Comparison of ENCODE assay signal across 20 mouse cellular contexts in genomic region chr2:35161846-35162488, GRCm38 (mm10). TPM values are rescaled to one million over a fixed set of nuclear protein-coding genes. Genes with fewer than 3 reads are reported as not detected.
DNase-seq lines count a peak whose midpoint lies in the region; ATAC-seq and TF ChIP-seq lines count a peak whose summit lies in the region.
"Had no signal": no experiment of that assay in that cellular context is flagged by ENCODE, and none has a peak within 500 bp of the region (broad histone marks: within the 10 kb centered on the region; RNA-seq: fewer than 3 reads in every experiment).

No protein-coding gene starts in this region.

- no peak overlapping the region for H3K4me3 ChIP-seq in heart, embryonic 12.5 days
- no peak overlapping the region for H3K4me3 ChIP-seq in liver, embryonic 15.5 days (replicated peaks)
- no peak overlapping the region for H3K4me3 ChIP-seq in liver, embryonic 11.5 days (ENCODE audit: low read depth, low read length)
- no peak overlapping the region for H3K4me3 ChIP-seq in bone marrow macrophage, adult 2 months (ENCODE audit: insufficient read depth, low read length)
- H3K4me3 ChIP-seq in macrophage (ENCODE audit: inconsistent target), result no peak overlapping the region
- H3K4me3 ChIP-seq: forebrain, embryonic 13.5 days; midbrain, embryonic 13.5 days had no signal

- H3K4me2 ChIP-seq in heart, embryonic 12.5 days, result no peak overlapping the region
- no peak overlapping the region for H3K4me2 ChIP-seq in liver, embryonic 15.5 days
- H3K4me2 ChIP-seq in liver, embryonic 11.5 days, result no peak overlapping the region
- H3K4me2 ChIP-seq: forebrain, embryonic 13.5 days; hindbrain, embryonic 14.5 days; midbrain, embryonic 13.5 days had no signal

- no peak for TF ChIP-seq CTCF in bone marrow macrophage, adult 2 months (IDR thresholded peaks at IDR 0.05; ENCODE audit: low read depth, low read length)

- no peak overlapping the region for H3K27ac ChIP-seq in heart, embryonic 12.5 days (ENCODE audit: poor library complexity, severe bottlenecking)
- 0 out of 2 replicates have a peak overlapping the region, but pooled peaks have one; percentile 1 for H3K27ac ChIP-seq in liver, embryonic 15.5 days (replicated peaks)
- no peak overlapping the region for H3K27ac ChIP-seq in liver, embryonic 11.5 days (ENCODE audit: low read depth, low read length)
- peak overlapping the region; percentile 16; the same call in 1 of the 2 replicates for H3K27ac ChIP-seq in bone marrow macrophage, adult 2 months (ENCODE audit: insufficient read depth, low read depth, low read length)
- peak overlapping the region; percentile 41 for H3K27ac ChIP-seq in macrophage
- H3K27ac ChIP-seq: forebrain, embryonic 13.5 days; hindbrain, embryonic 14.5 days; liver, embryonic 14.5 days; midbrain, embryonic 13.5 days had no signal

- ATAC-seq in heart, embryonic 12.5 days (ENCODE audit: insufficient number of reproducible peaks, low FRiP score), result no peak
- no peak for ATAC-seq in liver, embryonic 15.5 days (ENCODE audit: insufficient read depth)
- ATAC-seq in liver, embryonic 11.5 days (replicated peaks; ENCODE audit: low FRiP score), result no peak
- ATAC-seq: forebrain, embryonic 13.5 days; inflammation-experienced regulatory T-cells, adult 6 months; midbrain, embryonic 13.5 days had no signal

- DNase-seq in heart, adult 8-10 months (ENCODE audit: low spot score), result peak; percentile 25
- no peak for DNase-seq in liver, embryonic 11.5 days (ENCODE audit: low spot score)
- no peak for DNase-seq in neural tube, embryonic 10.5 days (ENCODE audit: extremely low spot score, low spot score)
- DNase-seq: adrenal gland, adult 2 months; cerebellum, adult 11-12 months; cerebellum, postnatal 10 days; embryo, embryonic 11 days; kidney, postnatal 36 days; layer of hippocampus, postnatal 36 days; lung, postnatal 10 days; thymus, postnatal 14 days had no signal

- H3K27me3 ChIP-seq in heart, embryonic 12.5 days (replicated peaks), result no peaks in the 10 kb centered on the region
- no peaks in the 10 kb centered on the region for H3K27me3 ChIP-seq in liver, embryonic 15.5 days
- no peaks in the 10 kb centered on the region for H3K27me3 ChIP-seq in liver, embryonic 11.5 days (replicated peaks; ENCODE audit: control insufficient read depth, insufficient read depth, low read length)
- H3K27me3 ChIP-seq: forebrain, embryonic 13.5 days; midbrain, embryonic 13.5 days had no signal

- TF ChIP-seq POLR2A in bone marrow macrophage, adult 2 months (IDR thresholded peaks at IDR 0.05; ENCODE audit: borderline replicate concordance, low read depth, low read length), result no peak

- 63% methylated on average over 4 of the region's 4 CpGs for WGBS in heart, embryonic 12.5 days
- 59% methylated on average over 4 of the region's 4 CpGs for WGBS in liver, embryonic 15.5 days (ENCODE audit: insufficient replicate concordance)
- 68% methylated on average over 4 of the region's 4 CpGs for WGBS in liver, embryonic 11.5 days
- 86% methylated on average over 4 of the region's 4 CpGs for WGBS in macrophage (ENCODE audit: missing documents)

- H3K9me3 ChIP-seq in heart, embryonic 12.5 days (replicated peaks), result no peaks in the 10 kb centered on the region
- no peaks in the 10 kb centered on the region for H3K9me3 ChIP-seq in liver, embryonic 15.5 days (replicated peaks)
- H3K9me3 ChIP-seq in liver, embryonic 11.5 days (ENCODE audit: control insufficient read depth, low read length), result no peaks in the 10 kb centered on the region
- H3K9me3 ChIP-seq: forebrain, embryonic 13.5 days; midbrain, embryonic 13.5 days had no signal

- H3K9ac ChIP-seq in heart, embryonic 12.5 days, result no peak overlapping the region
- no peak overlapping the region for H3K9ac ChIP-seq in liver, embryonic 15.5 days
- no peak overlapping the region for H3K9ac ChIP-seq in liver, embryonic 11.5 days (ENCODE audit: low read depth, low read length)
- H3K9ac ChIP-seq: forebrain, embryonic 13.5 days; hindbrain, embryonic 14.5 days; liver, embryonic 14.5 days; midbrain, embryonic 13.5 days had no signal

- H3K4me1 ChIP-seq in heart, embryonic 12.5 days (replicated peaks), result peaks cover 9% of the 10 kb centered on the region
- H3K4me1 ChIP-seq in liver, embryonic 15.5 days (replicated peaks), result no peaks in the 10 kb centered on the region
- no peaks in the 10 kb centered on the region for H3K4me1 ChIP-seq in liver, embryonic 11.5 days (replicated peaks; ENCODE audit: control insufficient read depth, insufficient read depth, low read length)
- peaks cover 34% of the 10 kb centered on the region for H3K4me1 ChIP-seq in bone marrow macrophage, adult 2 months (ENCODE audit: control insufficient read depth, insufficient read depth, low read length)
- H3K4me1 ChIP-seq: forebrain, embryonic 13.5 days; midbrain, embryonic 13.5 days had no signal

- H3K79me2 ChIP-seq in macrophage (ENCODE audit: inconsistent target), result no peaks in the 10 kb centered on the region

- peaks cover 72% of the 10 kb centered on the region for H3K36me3 ChIP-seq in heart, embryonic 12.5 days
- peaks cover 65% of the 10 kb centered on the region for H3K36me3 ChIP-seq in liver, embryonic 15.5 days (replicated peaks)
- H3K36me3 ChIP-seq in liver, embryonic 11.5 days (ENCODE audit: control insufficient read depth, insufficient read depth, low read length), result peaks cover 32% of the 10 kb centered on the region
- H3K36me3 ChIP-seq in macrophage (ENCODE audit: inconsistent target), result peaks cover 25% of the 10 kb centered on the region

RNA-seq across cellular contexts. Expression of gene Rab14, which starts 39.0 kb away (rescaled TPM):
- total RNA-seq in heart, adult 8-10 months (2022), result 100 to 1,000 TPM; 120 to 139 (median 132) TPM
- polyA plus RNA-seq in heart, embryonic 12.5 days (2016; fragmentation: Nextera tagmentation; extraction: Ambion mirVana), result 255 and 280 TPM in 2 replicates
- 104 and 111 TPM in 2 replicates for polyA plus RNA-seq in liver, embryonic 15.5 days (2015; fragmentation: Nextera tagmentation; extraction: Ambion mirVana)
- polyA plus RNA-seq in liver, embryonic 11.5 days (2014; fragmentation: Nextera tagmentation; extraction: Ambion mirVana), result 192 and 201 TPM in 2 replicates
- 259 and 260 TPM in 2 replicates for polyA plus RNA-seq in bone marrow macrophage, adult 2 months (2012; ENCODE audit: insufficient read depth, insufficient read length, missing spikeins)
- 100 to 1,000 TPM; 243 to 608 (median 477) TPM for total RNA-seq in macrophage (2018; cell fraction: chromatin; rRNA removed)
- 100 to 1,000 TPM; 166 to 246 (median 212) TPM for total RNA-seq in macrophage (2018; cell fraction: cytosol; rRNA removed)
- total RNA-seq in macrophage (2018; cell fraction: nucleus; rRNA removed), result 100 to 1,000 TPM; 214 to 458 (median 297) TPM
- 185 to 231 TPM (median 186 TPM) in 3 replicates for polyA plus RNA-seq in macrophage (2018)

RNA-seq across cellular contexts. Expression of gene Cntrl, which starts 52.7 kb away (rescaled TPM):
- 1 to 10 TPM; 5.9 to 8.2 (median 6.2) TPM for total RNA-seq in heart, adult 8-10 months (2022)
- 22.0 and 23.0 TPM in 2 replicates for polyA plus RNA-seq in heart, embryonic 12.5 days (2016; fragmentation: Nextera tagmentation; extraction: Ambion mirVana)
- polyA plus RNA-seq in liver, embryonic 15.5 days (2015; fragmentation: Nextera tagmentation; extraction: Ambion mirVana), result 8.5 and 8.6 TPM in 2 replicates
- 18.4 and 22.7 TPM in 2 replicates for polyA plus RNA-seq in liver, embryonic 11.5 days (2014; fragmentation: Nextera tagmentation; extraction: Ambion mirVana)
- polyA plus RNA-seq in bone marrow macrophage, adult 2 months (2012; ENCODE audit: insufficient read depth, insufficient read length, missing spikeins), result 45.2 and 46.0 TPM in 2 replicates
- 100 to 1,000 TPM; 110 to 463 (median 250) TPM for total RNA-seq in macrophage (2018; cell fraction: chromatin; rRNA removed)
- 10 to 100 TPM in 25 of 26 experiments, 1 to 10 TPM in 1; 9.0 to 34.7 (median 17.6) TPM for total RNA-seq in macrophage (2018; cell fraction: cytosol; rRNA removed)
- total RNA-seq in macrophage (2018; cell fraction: nucleus; rRNA removed), result 100 to 1,000 TPM in 14 of 26 experiments, 10 to 100 TPM in 12; 56.2 to 184 (median 105) TPM
- polyA plus RNA-seq in macrophage (2018), result 10.1 to 21.6 TPM (median 17.6 TPM) in 3 replicates

Comparison
In these comparisons a context has a peak if more than half of its experiments do, and no peak if none do; other contexts are left out.
1. H3K27ac ChIP-seq: peak in liver, embryonic 15.5 days (single experiment), bone marrow macrophage, adult 2 months (single experiment) and macrophage (single experiment); none in heart, embryonic 12.5 days (single experiment) and liver, embryonic 11.5 days (single experiment).